Mouse (Mus musculus) spleen, postnatal 4 days (tissue): ENCODE data around the gene Defb11.
A peak's percentile ranks its signal among the peaks of the same experiment; 100 is the strongest.
"Not testable (repeated sequence)": the region's sequence is repeated elsewhere in the genome, so short reads cannot be mapped to it uniquely, and the experiment has no call there.

Experiments used
- DNase-seq, 2 experiments: peaks; one replicate each; pipeline ENCODE4 v3.0.0; 2022; ENCODE audit warnings: low spot score in 2 of 2

Defb11 gene

DNA sequence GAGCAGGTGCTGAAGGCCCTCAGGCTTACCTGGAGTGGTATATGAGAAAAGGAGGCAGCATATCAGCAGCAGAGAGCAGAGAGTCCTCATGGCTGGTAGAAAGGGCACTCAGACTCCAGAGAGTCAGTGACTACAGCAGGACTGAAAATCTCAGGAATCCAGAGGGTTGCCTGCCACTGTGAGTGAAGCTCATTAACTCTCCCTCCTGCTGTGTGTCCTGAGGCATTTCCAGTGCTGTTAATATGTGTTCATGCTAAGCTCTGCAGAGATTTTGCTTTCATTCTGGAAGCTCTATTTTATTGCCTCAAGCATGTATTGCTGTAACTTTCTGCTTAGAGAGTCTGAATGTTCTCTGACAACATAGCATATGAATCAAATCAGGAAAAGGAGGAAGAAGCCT lies at the start of gene Defb11:
Defb11 (minus strand) TSS at position 123 of the 400 bp plus-strand sequence.
- DNase-seq: not testable (repeated sequence)

DNA sequence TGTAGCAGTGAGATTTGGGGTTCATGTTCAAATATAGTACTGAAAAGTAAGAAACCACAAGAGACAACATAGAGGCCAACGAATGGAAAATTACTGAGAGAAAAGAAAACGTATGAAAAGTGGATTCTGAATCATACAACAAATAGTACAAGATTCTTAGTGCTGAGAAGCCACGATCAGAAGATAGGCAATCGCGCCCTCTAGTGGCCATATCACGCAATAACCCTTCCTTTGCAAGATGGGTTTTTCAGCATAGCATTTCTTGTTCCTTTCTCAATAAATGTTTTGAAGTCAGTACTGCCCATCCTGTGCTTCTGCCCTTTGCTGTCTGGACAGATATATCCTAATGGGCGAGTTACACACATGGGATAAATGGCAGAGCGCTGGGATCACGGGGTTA lies 49.1 kb upstream of the Defb11 start:
- peak in 1 of 2 experiments; percentile 16 for DNase-seq

DNA sequence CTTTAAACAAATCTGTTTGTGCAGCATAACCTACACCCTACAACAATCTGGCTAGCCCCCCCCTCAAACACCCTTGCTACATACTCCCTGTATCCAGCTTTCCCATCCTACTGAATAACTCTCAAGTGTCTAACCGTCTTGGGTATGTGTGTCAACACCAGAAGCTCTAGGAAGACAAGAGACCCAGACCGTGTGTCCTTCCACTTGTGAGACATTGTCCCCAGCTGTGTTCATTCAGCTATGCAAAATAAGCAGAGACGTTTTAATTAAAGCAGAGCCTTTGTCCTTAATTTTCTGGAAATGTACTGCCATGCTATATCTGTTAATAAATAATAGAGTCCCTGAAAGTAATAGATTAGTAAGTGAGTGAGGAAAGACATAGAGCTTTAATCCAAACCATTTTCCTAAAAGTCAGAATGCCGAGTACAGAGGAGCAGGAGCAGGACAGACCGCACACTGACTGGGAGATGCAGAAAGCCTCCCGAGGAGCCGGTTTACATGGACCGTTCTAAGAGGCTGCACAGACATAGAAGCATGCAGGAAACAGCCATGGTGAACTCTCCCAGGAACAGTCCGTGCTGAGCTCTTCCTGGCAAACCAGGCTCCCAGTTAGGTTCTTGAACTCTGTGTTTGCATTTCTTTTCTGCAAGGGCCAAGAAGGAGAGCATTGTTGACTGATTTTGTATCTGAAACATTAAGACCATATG lies 41.3 kb upstream of the Defb11 start:
- no peak for DNase-seq

DNA sequence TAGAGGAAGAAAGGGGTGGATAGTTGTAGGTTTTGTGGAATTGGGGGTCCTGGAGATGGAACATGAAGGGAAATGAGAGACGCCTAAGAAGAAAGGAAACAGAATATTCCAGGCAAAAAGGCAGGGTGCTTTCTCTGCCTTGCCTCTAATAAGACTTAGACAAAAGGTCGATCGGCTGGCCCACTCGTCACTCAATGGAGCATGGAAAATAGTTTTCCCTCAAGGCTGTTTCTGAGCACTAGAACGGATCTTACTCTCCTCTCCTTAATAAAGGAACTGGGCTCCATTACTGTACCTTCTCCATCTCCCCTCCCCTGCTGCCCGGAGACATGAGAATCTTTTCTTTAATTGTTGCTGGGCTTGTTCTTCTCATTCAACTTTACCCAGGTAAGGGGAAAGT lies 40.2 kb upstream of the Defb11 start, which contains the start of gene Defb13:
Defb13 (plus strand) TSS at position 301 of the 400 bp plus-strand sequence.
- DNase-seq: no peak

DNA sequence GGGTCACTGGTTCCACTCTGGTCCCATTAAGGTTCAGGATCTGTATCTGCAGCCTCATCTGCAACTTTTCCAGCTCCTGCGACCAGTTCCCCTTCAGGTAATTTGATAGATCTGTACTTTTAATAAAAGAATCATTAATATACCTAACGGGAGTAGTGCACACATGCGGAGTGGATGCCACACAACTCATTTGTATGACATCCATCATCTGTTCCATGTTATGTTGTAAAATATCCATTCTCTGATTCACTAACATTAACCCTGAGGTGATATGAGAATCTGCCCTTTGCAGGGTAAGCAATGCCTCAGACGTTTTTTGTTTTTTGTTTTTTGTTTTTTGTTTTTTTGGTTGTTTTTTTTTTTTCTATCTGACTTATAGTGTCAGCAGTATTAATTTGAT lies 31.8 kb upstream of the Defb11 start, which contains the start of gene Defb35:
Defb35 (plus strand) TSS at position 301 of the 400 bp plus-strand sequence.
- DNase-seq: not testable (repeated sequence)

DNA sequence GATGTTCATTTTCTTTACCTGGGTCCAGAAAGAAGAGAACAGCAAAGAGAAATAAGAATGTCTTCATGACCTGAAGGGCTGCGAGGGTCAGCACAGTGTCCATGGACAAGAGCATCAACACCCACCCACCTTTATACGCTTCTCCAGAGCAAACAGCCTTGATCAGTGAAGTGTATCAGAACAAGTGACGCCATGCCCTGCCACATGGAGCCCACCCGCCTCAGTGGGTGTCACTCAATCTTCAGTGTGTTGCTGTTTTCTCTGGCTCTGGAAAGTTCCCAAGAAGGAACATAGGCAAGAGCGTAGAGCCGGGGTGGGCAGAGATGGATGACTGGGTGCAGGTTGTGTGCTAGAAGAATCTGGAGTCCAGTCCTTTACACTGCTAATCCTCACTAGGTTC lies 26.4 kb upstream of the Defb11 start, which contains the start of gene Defb15:
Defb15 (minus strand) TSS at position 101 of the 400 bp plus-strand sequence.
- no peak for DNase-seq

DNA sequence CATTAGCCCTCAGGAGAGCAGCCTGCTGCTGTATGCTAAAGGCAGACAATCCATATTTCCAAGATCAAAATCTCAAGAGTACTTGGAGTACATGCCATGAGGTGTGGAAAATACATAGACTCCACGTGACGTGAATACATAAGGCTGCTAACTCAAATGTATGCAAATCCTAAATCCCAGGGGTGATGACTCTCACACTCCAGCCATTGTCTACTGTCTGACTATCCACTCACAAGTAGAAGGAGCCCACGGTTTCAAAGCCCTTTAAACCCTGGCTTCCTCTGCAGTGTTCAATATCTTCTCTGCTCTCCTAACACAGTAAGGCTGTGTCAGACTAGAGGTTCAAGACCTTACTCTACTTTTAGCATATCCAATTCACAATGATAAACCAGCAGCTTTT lies 24.5 kb upstream of the Defb11 start:
- not testable (repeated sequence) for DNase-seq

DNA sequence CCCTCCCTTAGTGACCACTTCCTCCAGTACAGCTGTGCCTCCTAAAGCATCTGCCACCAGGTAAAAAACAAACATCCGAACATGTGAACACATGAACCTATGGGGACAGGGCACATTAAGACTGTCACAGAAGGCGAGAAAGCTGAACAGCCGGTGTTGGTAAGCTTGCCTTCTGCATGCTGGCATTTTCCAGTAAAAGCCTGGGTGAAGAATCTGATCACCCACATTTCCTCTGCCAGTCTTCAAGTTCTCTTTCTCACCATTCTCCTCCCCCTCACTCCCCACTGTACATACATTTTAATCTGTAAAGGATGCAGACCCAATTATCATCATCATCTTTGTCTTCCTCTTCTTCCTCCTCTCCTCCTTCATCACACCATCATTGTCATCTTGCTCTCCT lies 9.4 kb upstream of the Defb11 start:
- no peak for DNase-seq

DNA sequence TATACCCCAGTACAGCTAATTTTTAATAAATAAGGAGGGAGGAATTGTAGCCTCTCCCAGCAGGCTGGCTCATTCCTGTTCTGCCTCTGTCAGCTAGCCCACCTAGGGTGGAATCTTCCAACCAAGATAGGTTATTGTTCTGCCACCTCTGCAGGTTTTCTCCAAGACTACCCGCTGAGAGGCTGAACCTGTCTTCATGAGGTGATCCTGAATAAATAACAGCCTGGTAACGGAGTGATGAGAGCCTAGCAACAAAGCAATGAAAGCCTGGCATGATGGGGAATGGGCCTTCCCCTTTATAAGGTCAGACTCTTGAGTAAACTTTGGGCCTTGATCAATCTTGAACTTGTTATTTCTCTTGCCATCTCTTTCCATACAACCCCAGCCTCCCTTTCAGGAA lies 6.3 kb upstream of the Defb11 start:
- no peak for DNase-seq

DNA sequence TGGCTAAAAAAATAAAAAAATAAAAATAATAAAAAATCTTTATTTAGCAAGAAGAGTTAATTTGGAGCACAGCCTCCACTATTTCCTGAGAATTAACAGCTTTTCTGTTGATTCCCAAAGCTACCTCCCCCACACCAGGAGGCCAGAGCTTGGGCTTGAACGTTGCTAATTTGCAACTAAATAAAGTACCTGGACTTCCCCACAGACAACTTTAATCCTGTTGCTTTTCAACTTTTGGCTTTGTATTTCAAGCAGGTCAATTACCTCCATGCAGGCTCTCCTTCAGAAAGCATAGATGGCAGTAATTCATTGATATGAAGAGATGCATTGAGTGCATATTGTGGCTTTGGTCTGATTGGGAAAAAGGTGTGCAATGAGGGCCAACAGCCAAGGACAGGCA lies 5.7 kb upstream of the Defb11 start:
- DNase-seq: no peak

DNA sequence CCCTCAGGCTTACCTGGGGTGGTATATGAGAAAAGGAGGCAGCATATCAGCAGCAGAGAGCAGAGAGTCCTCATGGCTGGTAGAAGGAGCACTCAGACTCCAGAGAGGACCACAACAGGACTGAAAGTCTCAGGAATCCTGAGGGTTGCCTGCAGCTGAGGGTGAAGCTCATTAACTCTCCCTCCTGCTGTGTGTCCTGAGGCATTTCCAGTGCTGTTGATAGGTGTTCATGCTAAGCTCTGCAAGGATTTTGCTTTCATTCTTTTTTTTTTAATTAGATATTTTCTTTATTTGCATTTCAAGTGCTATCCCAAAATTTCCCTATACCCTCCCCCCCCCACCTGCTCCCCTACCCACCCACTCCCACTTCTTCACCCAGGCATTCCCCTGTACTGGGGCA lies 20.9 kb downstream of the Defb11 start, which contains the start of gene Defb9:
Defb9 (minus strand) TSS at position 101 of the 400 bp plus-strand sequence.
- DNase-seq: not testable (repeated sequence)

DNA sequence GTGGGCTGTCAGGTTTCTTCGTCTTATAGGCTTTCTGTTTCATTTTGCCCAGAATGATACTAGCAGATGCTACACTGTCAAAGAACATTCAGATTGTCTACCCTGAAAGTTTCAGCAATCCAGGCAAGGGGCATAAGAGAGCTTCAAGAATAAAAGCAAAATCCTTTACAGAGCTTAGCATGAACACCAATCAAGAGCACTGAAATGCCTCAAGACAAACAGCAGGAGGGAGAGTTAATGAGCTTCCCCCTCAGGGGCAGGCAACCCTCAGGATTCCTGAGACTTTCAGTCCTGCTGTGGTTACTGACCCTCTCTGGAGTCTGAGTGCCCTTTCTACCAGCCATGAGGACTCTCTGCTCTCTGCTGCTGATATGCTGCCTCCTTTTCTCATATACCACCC lies 47.6 kb downstream of the Defb11 start, which contains the start of gene Defb10:
Defb10 (plus strand) TSS at position 316 of the 400 bp plus-strand sequence.
- not testable (repeated sequence) for DNase-seq
